Mouse (Mus musculus) small intestine, adult 2 months (tissue): ENCODE results near the gene Prss40.

ENCODE experiments used
- CTCF ChIP-seq: fragments of 200-500 bp; IDR thresholded peaks from 2 replicates; pipeline ENCODE4 v1.5.1; 2012; ENCODE audit warnings: low read depth, mild to moderate bottlenecking, control low read depth, inconsistent platforms, low read length, moderate library complexity, mixed read lengths; ENCODE audit not compliant: insufficient replicate concordance, insufficient read length; ENCODE audit errors: extremely low read depth
- POLR2A ChIP-seq: fragments of 200-500 bp; IDR thresholded peaks from 2 replicates; pipeline ENCODE4 v1.6.1; 2012; ENCODE audit warnings: low read depth, mild to moderate bottlenecking, control low read depth, inconsistent platforms, low read length, moderate library complexity

DNA sequence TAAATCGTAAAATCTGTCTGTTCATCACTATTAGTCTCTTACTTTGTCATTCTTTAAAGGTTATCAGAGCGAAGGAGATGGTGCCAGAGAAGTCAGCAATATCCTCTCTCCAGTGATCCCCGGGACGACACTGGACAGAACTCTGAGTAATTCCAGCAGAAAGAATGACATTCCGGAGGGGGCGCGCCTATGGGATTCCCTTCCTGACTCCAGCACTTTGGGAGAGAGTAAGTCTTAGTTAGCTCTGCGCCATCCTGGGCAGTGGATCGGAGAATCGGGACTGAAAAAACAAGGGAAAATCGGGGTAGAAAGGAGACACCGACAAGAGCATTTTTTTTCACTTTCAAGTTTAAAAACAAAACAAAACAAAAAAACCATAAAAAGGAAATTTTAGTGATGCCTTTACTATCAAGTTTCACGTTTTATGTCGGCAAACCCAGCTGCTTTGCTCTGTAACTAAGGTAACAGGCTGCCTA is 24.4 kb downstream of the Prss40 start:
- no peak for TF ChIP-seq POLR2A
- TF ChIP-seq CTCF: no peak
